Comparison of ENCODE assay signal across 8 mouse cellular contexts in the genomic region with DNA sequence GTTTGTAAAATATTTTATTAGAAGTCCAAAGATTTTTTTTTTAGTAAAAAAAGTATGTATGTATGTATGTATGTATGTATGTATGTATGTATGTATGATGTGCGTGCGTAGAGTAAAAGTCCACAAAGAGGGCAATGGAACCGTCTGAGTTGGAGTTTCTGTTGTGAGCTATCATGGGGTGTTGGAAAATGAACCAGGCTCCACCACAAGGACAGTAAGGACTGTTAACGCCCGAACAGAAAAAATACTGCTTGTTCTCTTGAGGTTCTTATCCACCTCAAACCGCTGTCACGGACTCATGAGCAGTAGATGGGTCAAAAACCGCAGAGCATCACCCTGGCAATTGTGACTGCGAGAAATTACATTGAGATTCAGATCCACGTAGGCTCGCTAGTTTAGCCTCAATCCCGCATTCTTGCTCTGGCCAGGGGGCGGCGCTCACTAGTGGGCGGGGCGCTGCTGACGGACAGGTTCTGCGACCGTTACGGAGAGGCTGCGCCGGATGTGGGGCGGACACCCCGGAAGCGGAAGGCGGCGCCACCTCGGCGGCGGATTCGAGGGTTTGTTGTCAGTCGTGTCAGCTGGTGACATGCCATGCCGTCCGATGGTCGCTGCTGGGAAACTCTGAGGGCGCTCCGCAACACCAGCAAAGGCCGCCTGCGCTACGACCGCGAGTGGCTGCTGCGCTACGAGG. TPM values are rescaled to one million over a fixed set of nuclear protein-coding genes. Genes with fewer than 3 reads are reported as not detected.
A peak's percentile ranks its signal among the peaks of the same experiment; 100 is the strongest.
DNase-seq lines count a peak whose midpoint lies in the region; ATAC-seq lines count a peak whose summit lies in the region.

Gene Gle1, plus strand, starts transcription at position 521 of the 694 bp plus-strand sequence.

- 3% methylated on average over 44 of the region's 44 CpGs for WGBS in intestine, embryonic 14.5 days

- peaks cover 6% of the 10 kb centered on the region for H3K4me1 ChIP-seq in intestine, embryonic 14.5 days (replicated peaks; ENCODE audit: control insufficient read depth, insufficient read depth, low read length)

- no peaks in the 10 kb centered on the region for H3K27me3 ChIP-seq in intestine, embryonic 14.5 days (replicated peaks; ENCODE audit: control insufficient read depth, insufficient read depth, low read length)

- peak within 1 kb of the TSS; percentile 77 for H3K27ac ChIP-seq in intestine, embryonic 14.5 days (ENCODE audit: low read depth)

- peak within 1 kb of the TSS; percentile 100 for H3K4me3 ChIP-seq in intestine, embryonic 14.5 days (ENCODE audit: low read depth, low read length)

- peak; percentile 92 for ATAC-seq in intestine, embryonic 14.5 days (replicated peaks; ENCODE audit: low FRiP score, low TSS enrichment, low read depth)

- no peaks in the 10 kb centered on the region for H3K9me3 ChIP-seq in intestine, embryonic 14.5 days (ENCODE audit: control insufficient read depth, low read length)

- H3K4me2 ChIP-seq in intestine, embryonic 14.5 days (ENCODE audit: low read length) = peak within 1 kb of the TSS; percentile 82

- H3K36me3 ChIP-seq in intestine, embryonic 14.5 days (ENCODE audit: control insufficient read depth, insufficient read depth, low read length) = peaks cover 35% of the 10 kb centered on the region

- peak; percentile 97 for DNase-seq in adrenal gland, adult 18-20 months (ENCODE audit: low spot score in 2 of 2)
- DNase-seq in embryo, embryonic 11 days = peak; percentile 96
- DNase-seq in gastrocnemius, postnatal 25 days = peak; percentile 94
- peak; percentile 99 for DNase-seq in intestine, embryonic 14.5 days (ENCODE audit: low spot score)
- peak; percentile 96 to 97 for DNase-seq in left cerebral cortex, postnatal 14 days (ENCODE audit: low spot score in 2 of 2)
- peak; percentile 94 for DNase-seq in mesoderm, embryonic 11.5 days (ENCODE audit: low read depth, low spot score)
- DNase-seq in right cerebral cortex, postnatal 36 days (ENCODE audit: low spot score in 2 of 2) = peak; percentile 93 to 94
- DNase-seq in yolk sac, embryonic 10.5 days (ENCODE audit: low spot score) = peak; percentile 95

- intact Hi-C loops in left cerebral cortex, postnatal 14 days (cut with DNase I) = loop anchor here (5.0 kb wide), 1 partner anchor 42 kb away; no protein-coding TSS in a partner anchor

- H3K9ac ChIP-seq in intestine, embryonic 14.5 days (ENCODE audit: low read length) = peak within 1 kb of the TSS; percentile 58

RNA-seq across cellular contexts. Expression of gene Gle1, which starts in this region (rescaled TPM):
- total RNA-seq in adrenal gland, adult 18-20 months (2021) = 10 to 100 TPM; 28.1 to 30.8 TPM
- 10 to 100 TPM; 19.7 to 21.3 TPM for total RNA-seq in gastrocnemius, postnatal 25 days (2021)
- polyA plus RNA-seq in intestine, embryonic 14.5 days (2014; fragmentation: Nextera tagmentation; extraction: Ambion mirVana) = 52.4 and 57.6 TPM in 2 replicates
- 10 to 100 TPM; 35.9 to 37.4 TPM for total RNA-seq in left cerebral cortex, postnatal 14 days (2021)

Comparison
In these comparisons a context has a peak if more than half of its experiments do, and no peak if none do; other contexts are left out.
1. Peak in every context shown above with its lines: DNase-seq, ATAC-seq, H3K4me3 ChIP-seq and H3K27ac ChIP-seq.